Mouse (Mus musculus): ENCODE measurements around the gene Zfp955a. TPM values are rescaled to one million over a fixed set of nuclear protein-coding genes. Genes with fewer than 3 reads are reported as not detected.
"Not testable (repeated sequence)": the region's sequence is repeated elsewhere in the genome, so short reads cannot be mapped to it uniquely, and the experiment has no call there.

The Zfp955a gene
- total RNA-seq (2021), result 7.4 and 8.4 TPM in 2 replicates
- long read RNA-seq, experiment 1, partial matches to known transcripts, result 0 of 4 reads
- long read RNA-seq, experiment 1, other reads (novel, unspliced or antisense), result 0 of 4 reads
- long read RNA-seq, experiment 2, partial matches to known transcripts, result 0 of 3 reads
- long read RNA-seq, experiment 2, other reads (novel, unspliced or antisense), result 0 of 3 reads

- not testable (repeated sequence) for DNase-seq
Measured at GRCm38 (mm10) chr17:33254530-33255318, at the start of gene Zfp955a. Zfp955a (minus strand) TSS chr17:33255145.

GRCm38 (mm10) chr17:33289876-33290149 lies 34.9 kb upstream of the Zfp955a start:
- DNase-seq, result not testable (repeated sequence)

GRCm38 (mm10) chr17:33289039-33289875 lies 34.3 kb upstream of the Zfp955a start, which contains the start of gene Zfp955b:
Zfp955b (plus strand) TSS chr17:33289544.
- DNase-seq, result not testable (repeated sequence)

GRCm38 (mm10) chr17:33268907-33269306 lies 14.0 kb upstream of the Zfp955a start:
- DNase-seq, result no peak

GRCm38 (mm10) chr17:33264376-33264775 lies 9.4 kb upstream of the Zfp955a start, which contains the start of gene Olfr63:
Olfr63 (plus strand) TSS chr17:33264676.
- no peak for DNase-seq

- not testable (repeated sequence) for DNase-seq
Measured at GRCm38 (mm10) chr17:33255319-33255657, 343 bp upstream of the Zfp955a start.

GRCm38 (mm10) chr17:33236646-33237045 lies 18.3 kb downstream of the Zfp955a start:
- not testable (repeated sequence) for DNase-seq

- DNase-seq, result no peak
Measured at GRCm38 (mm10) chr17:33221590-33221989, 33.4 kb downstream of the Zfp955a start, which contains the start of gene Olfr1564. Olfr1564 (minus strand) TSS chr17:33221690.

- DNase-seq, result not testable (repeated sequence)
Measured at GRCm38 (mm10) chr17:33191002-33191401, 63.9 kb downstream of the Zfp955a start, which contains the start of gene Olfr239. Olfr239 (plus strand) TSS chr17:33191302.

Other genes starting within 250 kb of the Zfp955a start
- 6.3 and 8.5 TPM in 2 replicates for gene Zfp763, start 221.7 kb downstream of the Zfp955a start, total RNA-seq (2021)
- not detected in 2 replicates for gene 4921501E09Rik, start 187.1 kb downstream of the Zfp955a start, total RNA-seq (2021)
- gene Zfp563, start 165.8 kb downstream of the Zfp955a start, total RNA-seq (2021), result 7.4 and 9.5 TPM in 2 replicates
- not detected in 2 replicates for gene Morc2b, start 115.5 kb downstream of the Zfp955a start, total RNA-seq (2021)
- gene Olfr55, start 86.7 kb downstream of the Zfp955a start, total RNA-seq (2021), result not detected in 2 replicates
- not detected in 2 replicates for gene Olfr239, start 63.8 kb downstream of the Zfp955a start, total RNA-seq (2021)
- gene Olfr1564, start 33.5 kb downstream of the Zfp955a start, total RNA-seq (2021), result not detected in 2 replicates
- not detected in 2 replicates for gene Olfr63, start 9.5 kb upstream of the Zfp955a start, total RNA-seq (2021)
- 10.0 and 11.0 TPM in 2 replicates for gene Zfp955b, start 34.4 kb upstream of the Zfp955a start, total RNA-seq (2021)
- 8.7 and 9.3 TPM in 2 replicates for gene Zfp81, start 103.7 kb upstream of the Zfp955a start, total RNA-seq (2021)
- gene Zfp101, start 139.5 kb upstream of the Zfp955a start, total RNA-seq (2021), result 7.9 and 8.6 TPM in 2 replicates
- gene Actl9, start 177.8 kb upstream of the Zfp955a start, total RNA-seq (2021), result 0.26 and 0.38 TPM in 2 replicates

Data from adrenal gland, postnatal 14 days (tissue).